Mouse (Mus musculus): Measurements from ENCODE around the gene Plekha6.

Plekha6 gene

GRCm38 (mm10) chr1:133252251-133252650, 88.2 kb downstream of the Plekha6 start:
- Histone ChIP-seq H3K27me3 (ENCODE audit: control insufficient read depth, insufficient read depth, low read length, poor library complexity, severe bottlenecking) (no peaks in the 10 kb centered on the region), H3K36me3 (ENCODE audit: control insufficient read depth, insufficient read depth, low read length, poor library complexity, severe bottlenecking) (no peaks in the 10 kb centered on the region)
- DNase-seq (ENCODE audit: low read depth, low spot score), result no peak

- DNase-seq (ENCODE audit: low read depth, low spot score), result no peak
- H3K27me3 ChIP-seq (ENCODE audit: control insufficient read depth, insufficient read depth, low read length, poor library complexity, severe bottlenecking), result no peaks in the 10 kb centered on the region
- H3K36me3 ChIP-seq (ENCODE audit: control insufficient read depth, insufficient read depth, low read length, poor library complexity, severe bottlenecking), result no peaks in the 10 kb centered on the region
Measured at GRCm38 (mm10) chr1:133252801-133253531, 89.0 kb downstream of the Plekha6 start.

GRCm38 (mm10) chr1:133253532-133253866, 89.5 kb downstream of the Plekha6 start:
- no peaks in the 10 kb centered on the region for H3K27me3 ChIP-seq (ENCODE audit: control insufficient read depth, insufficient read depth, low read length, poor library complexity, severe bottlenecking)
- H3K36me3 ChIP-seq (ENCODE audit: control insufficient read depth, insufficient read depth, low read length, poor library complexity, severe bottlenecking), result no peaks in the 10 kb centered on the region
- no peak for DNase-seq (ENCODE audit: low read depth, low spot score)

- no peaks in the 10 kb centered on the region for H3K36me3 ChIP-seq (ENCODE audit: control insufficient read depth, insufficient read depth, low read length, poor library complexity, severe bottlenecking)
- H3K27me3 ChIP-seq (ENCODE audit: control insufficient read depth, insufficient read depth, low read length, poor library complexity, severe bottlenecking), result no peaks in the 10 kb centered on the region
- DNase-seq (ENCODE audit: low read depth, low spot score), result no peak
Measured at GRCm38 (mm10) chr1:133254226-133254625, 90.2 kb downstream of the Plekha6 start.

- Histone ChIP-seq H3K36me3 (ENCODE audit: control insufficient read depth, insufficient read depth, low read length, poor library complexity, severe bottlenecking) (no peaks in the 10 kb centered on the region), H3K27me3 (ENCODE audit: control insufficient read depth, insufficient read depth, low read length, poor library complexity, severe bottlenecking) (no peaks in the 10 kb centered on the region)
- no peak for DNase-seq (ENCODE audit: low read depth, low spot score)
Measured at GRCm38 (mm10) chr1:133254856-133255764, 91.1 kb downstream of the Plekha6 start.

- Histone ChIP-seq H3K36me3 (ENCODE audit: control insufficient read depth, insufficient read depth, low read length, poor library complexity, severe bottlenecking) (no peaks in the 10 kb centered on the region), H3K27me3 (ENCODE audit: control insufficient read depth, insufficient read depth, low read length, poor library complexity, severe bottlenecking) (no peaks in the 10 kb centered on the region)
- no peak for DNase-seq (ENCODE audit: low read depth, low spot score)
Measured at GRCm38 (mm10) chr1:133255776-133256175, 91.8 kb downstream of the Plekha6 start.

- DNase-seq (ENCODE audit: low read depth, low spot score), result no peak
- H3K36me3 ChIP-seq (ENCODE audit: control insufficient read depth, insufficient read depth, low read length, poor library complexity, severe bottlenecking), result no peaks in the 10 kb centered on the region
- no peaks in the 10 kb centered on the region for H3K27me3 ChIP-seq (ENCODE audit: control insufficient read depth, insufficient read depth, low read length, poor library complexity, severe bottlenecking)
Measured at GRCm38 (mm10) chr1:133256347-133256746, 92.3 kb downstream of the Plekha6 start.

GRCm38 (mm10) chr1:133258694-133259093, 94.7 kb downstream of the Plekha6 start:
- H3K36me3 ChIP-seq (ENCODE audit: control insufficient read depth, insufficient read depth, low read length, poor library complexity, severe bottlenecking), result no peaks in the 10 kb centered on the region
- no peak for DNase-seq (ENCODE audit: low read depth, low spot score)
- no peaks in the 10 kb centered on the region for H3K27me3 ChIP-seq (ENCODE audit: control insufficient read depth, insufficient read depth, low read length, poor library complexity, severe bottlenecking)

- H3K36me3 ChIP-seq (ENCODE audit: control insufficient read depth, insufficient read depth, low read length, poor library complexity, severe bottlenecking), result no peaks in the 10 kb centered on the region
- no peaks in the 10 kb centered on the region for H3K27me3 ChIP-seq (ENCODE audit: control insufficient read depth, insufficient read depth, low read length, poor library complexity, severe bottlenecking)
- no peak for DNase-seq (ENCODE audit: low read depth, low spot score)
Measured at GRCm38 (mm10) chr1:133262628-133263027, 98.6 kb downstream of the Plekha6 start.

- H3K36me3 ChIP-seq (ENCODE audit: control insufficient read depth, insufficient read depth, low read length, poor library complexity, severe bottlenecking), result no peaks in the 10 kb centered on the region
- no peak for DNase-seq (ENCODE audit: low read depth, low spot score)
- no peaks in the 10 kb centered on the region for H3K27me3 ChIP-seq (ENCODE audit: control insufficient read depth, insufficient read depth, low read length, poor library complexity, severe bottlenecking)
Measured at GRCm38 (mm10) chr1:133263134-133263533, 99.1 kb downstream of the Plekha6 start.

GRCm38 (mm10) chr1:133264367-133264766, 100.4 kb downstream of the Plekha6 start:
- no peak for DNase-seq (ENCODE audit: low read depth, low spot score)
- Histone ChIP-seq H3K27me3 (ENCODE audit: control insufficient read depth, insufficient read depth, low read length, poor library complexity, severe bottlenecking) (no peaks in the 10 kb centered on the region), H3K36me3 (ENCODE audit: control insufficient read depth, insufficient read depth, low read length, poor library complexity, severe bottlenecking) (no peaks in the 10 kb centered on the region)

GRCm38 (mm10) chr1:133265114-133265766, 101.2 kb downstream of the Plekha6 start:
- Histone ChIP-seq H3K36me3 (ENCODE audit: control insufficient read depth, insufficient read depth, low read length, poor library complexity, severe bottlenecking) (no peaks in the 10 kb centered on the region), H3K27me3 (ENCODE audit: control insufficient read depth, insufficient read depth, low read length, poor library complexity, severe bottlenecking) (no peaks in the 10 kb centered on the region)
- no peak for DNase-seq (ENCODE audit: low read depth, low spot score)

GRCm38 (mm10) chr1:133267094-133267493, 103.1 kb downstream of the Plekha6 start:
- Histone ChIP-seq H3K36me3 (ENCODE audit: control insufficient read depth, insufficient read depth, low read length, poor library complexity, severe bottlenecking) (no peaks in the 10 kb centered on the region), H3K27me3 (ENCODE audit: control insufficient read depth, insufficient read depth, low read length, poor library complexity, severe bottlenecking) (no peaks in the 10 kb centered on the region)
- DNase-seq (ENCODE audit: low read depth, low spot score), result no peak

- Histone ChIP-seq H3K36me3 (ENCODE audit: control insufficient read depth, insufficient read depth, low read length, poor library complexity, severe bottlenecking) (no peaks in the 10 kb centered on the region), H3K27me3 (ENCODE audit: control insufficient read depth, insufficient read depth, low read length, poor library complexity, severe bottlenecking) (no peaks in the 10 kb centered on the region)
- DNase-seq (ENCODE audit: low read depth, low spot score), result no peak
Measured at GRCm38 (mm10) chr1:133267813-133268492, 103.9 kb downstream of the Plekha6 start.
